Mouse (Mus musculus) small intestine, adult 10 weeks (tissue): ENCODE measurements around the gene Spock3. TPM values are rescaled to one million over a fixed set of nuclear protein-coding genes. Genes with fewer than 3 reads are reported as not detected.

Experiments used
- polyA plus RNA-seq: library from polyadenylated mRNA; stranded (reverse); fragments of 350-450 nt; fragmentation: Illumina TruSeq; extraction: RNeasy Lipid Tissue Mini Kit (QIAGEN cat#74804); gene quantifications from one replicate; pipeline ENCODE4 v1.2.3, GENCODE M21; 2014; ENCODE audit warnings: low replicate concordance

Gene Spock3
- polyA plus RNA-seq, result 3.7 TPM

DNA sequence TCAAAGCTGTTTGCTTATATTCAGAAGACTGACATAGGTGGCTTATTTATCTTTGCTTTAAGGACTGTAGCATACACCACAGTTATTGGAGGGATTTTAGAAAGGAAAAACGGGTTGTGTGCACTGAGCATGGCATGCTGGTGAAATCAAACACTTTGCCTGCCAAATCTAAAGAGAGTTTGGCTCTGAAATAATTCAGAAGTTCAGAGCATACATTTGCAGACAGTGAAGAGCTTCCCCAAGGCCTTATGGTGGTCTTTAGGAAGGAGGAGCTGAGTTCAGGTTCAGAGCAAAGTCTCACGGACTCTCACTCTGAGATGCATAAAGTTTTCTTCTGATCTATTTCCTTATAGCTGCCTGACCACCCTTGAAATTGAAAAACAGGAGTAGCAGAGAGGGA is at the start of gene Spock3:
Spock3 (plus strand) TSS at position 301 of the 400 bp plus-strand sequence.

